Mouse (Mus musculus): ENCODE results near the gene Rae1. TPM values are rescaled to one million over a fixed set of nuclear protein-coding genes. Genes with fewer than 3 reads are reported as not detected.

Rae1 gene
- polyA plus RNA-seq (2015; fragmentation: Nextera tagmentation; extraction: Ambion mirVana) = 115 and 118 TPM in 2 replicates

- peaks cover 19% of the 10 kb centered on the region for H3K36me3 ChIP-seq (ENCODE audit: control insufficient read depth, insufficient read depth, low read length)
- H3K4me2 ChIP-seq (ENCODE audit: low read length) = peak within 1 kb of the TSS; percentile 91
- no peaks in the 10 kb centered on the region for H3K27me3 ChIP-seq (ENCODE audit: control insufficient read depth, insufficient read depth, low read depth, low read length)
- H3K9ac ChIP-seq (ENCODE audit: low read depth, low read length) = peak within 1 kb of the TSS; percentile 93
- peak within 1 kb of the TSS; percentile 86 for H3K27ac ChIP-seq (ENCODE audit: low read length)
- peaks cover 15% of the 10 kb centered on the region for H3K4me1 ChIP-seq (ENCODE audit: control insufficient read depth, insufficient read depth, low read length)
- peak within 1 kb of the TSS; percentile 81 for H3K4me3 ChIP-seq (ENCODE audit: low read depth, low read length)
- no peaks in the 10 kb centered on the region for H3K9me3 ChIP-seq (replicated peaks; ENCODE audit: control insufficient read depth, low read length, poor library complexity, severe bottlenecking)
- peak; percentile 96 for ATAC-seq
- WGBS = under 1% methylated on average over 45 of the region's 45 CpGs
Measured at GRCm38 (mm10) chr2:172999630-173000284, at the start of gene Rae1. Rae1 (plus strand) TSS chr2:173000117.

- H3K9ac ChIP-seq (ENCODE audit: low read depth, low read length) = no peak overlapping the region
- no peak overlapping the region for H3K27ac ChIP-seq (ENCODE audit: low read length)
- H3K4me3 ChIP-seq (ENCODE audit: low read depth, low read length) = no peak overlapping the region
- H3K27me3 ChIP-seq (ENCODE audit: control insufficient read depth, insufficient read depth, low read depth, low read length) = no peaks in the 10 kb centered on the region
- no peak for ATAC-seq
- peaks cover 5% of the 10 kb centered on the region; the same call in 1 of the 2 replicates for H3K4me1 ChIP-seq (ENCODE audit: control insufficient read depth, insufficient read depth, low read length)
- no peak overlapping the region for H3K4me2 ChIP-seq (ENCODE audit: low read length)
- H3K36me3 ChIP-seq (ENCODE audit: control insufficient read depth, insufficient read depth, low read length) = no peaks in the 10 kb centered on the region
- no peaks in the 10 kb centered on the region for H3K9me3 ChIP-seq (replicated peaks; ENCODE audit: control insufficient read depth, low read length, poor library complexity, severe bottlenecking)
- WGBS = 58% methylated on average over 9 of the region's 9 CpGs
Measured at GRCm38 (mm10) chr2:172950119-172950676, 49.7 kb upstream of the Rae1 start.

GRCm38 (mm10) chr2:172950722-172951121, 49.2 kb upstream of the Rae1 start:
- peaks cover 5% of the 10 kb centered on the region; the same call in 1 of the 2 replicates for H3K4me1 ChIP-seq (ENCODE audit: control insufficient read depth, insufficient read depth, low read length)
- no peaks in the 10 kb centered on the region; the same call in 1 of the 2 replicates for H3K9me3 ChIP-seq (replicated peaks; ENCODE audit: control insufficient read depth, low read length, poor library complexity, severe bottlenecking)
- ATAC-seq = no peak
- no peaks in the 10 kb centered on the region for H3K27me3 ChIP-seq (ENCODE audit: control insufficient read depth, insufficient read depth, low read depth, low read length)
- no peaks in the 10 kb centered on the region for H3K36me3 ChIP-seq (ENCODE audit: control insufficient read depth, insufficient read depth, low read length)
- H3K27ac ChIP-seq (ENCODE audit: low read length) = no peak overlapping the region
- no peak overlapping the region for H3K4me2 ChIP-seq (ENCODE audit: low read length)
- whole genome bisulfite sequencing = 26% methylated on average over 11 of the region's 11 CpGs
- no peak overlapping the region for H3K9ac ChIP-seq (ENCODE audit: low read depth, low read length)
- H3K4me3 ChIP-seq (ENCODE audit: low read depth, low read length) = no peak overlapping the region

- peaks cover 5% of the 10 kb centered on the region; the same call in 1 of the 2 replicates for H3K4me1 ChIP-seq (ENCODE audit: control insufficient read depth, insufficient read depth, low read length)
- H3K36me3 ChIP-seq (ENCODE audit: control insufficient read depth, insufficient read depth, low read length) = no peaks in the 10 kb centered on the region
- WGBS = 88% methylated on average over 2 of the region's 2 CpGs
- no peak overlapping the region for H3K9ac ChIP-seq (ENCODE audit: low read depth, low read length)
- no peaks in the 10 kb centered on the region for H3K27me3 ChIP-seq (ENCODE audit: control insufficient read depth, insufficient read depth, low read depth, low read length)
- no peak overlapping the region for H3K27ac ChIP-seq (ENCODE audit: low read length)
- no peak overlapping the region for H3K4me2 ChIP-seq (ENCODE audit: low read length)
- no peak overlapping the region for H3K4me3 ChIP-seq (ENCODE audit: low read depth, low read length)
- H3K9me3 ChIP-seq (replicated peaks; ENCODE audit: control insufficient read depth, low read length, poor library complexity, severe bottlenecking) = peaks cover 5% of the 10 kb centered on the region; the same call in 1 of the 2 replicates
- no peak for ATAC-seq
Measured at GRCm38 (mm10) chr2:172951976-172952375, 47.9 kb upstream of the Rae1 start.

GRCm38 (mm10) chr2:172958579-172958978, 41.3 kb upstream of the Rae1 start:
- no peaks in the 10 kb centered on the region; the same call in 1 of the 2 replicates for H3K4me1 ChIP-seq (ENCODE audit: control insufficient read depth, insufficient read depth, low read length)
- H3K27ac ChIP-seq (ENCODE audit: low read length) = no peak overlapping the region
- 0 out of 2 replicates have a peak, but pooled peaks have one; percentile 56 for ATAC-seq
- no peak overlapping the region for H3K9ac ChIP-seq (ENCODE audit: low read depth, low read length)
- no peak overlapping the region for H3K4me2 ChIP-seq (ENCODE audit: low read length)
- no peak overlapping the region for H3K4me3 ChIP-seq (ENCODE audit: low read depth, low read length)
- no peaks in the 10 kb centered on the region for H3K36me3 ChIP-seq (ENCODE audit: control insufficient read depth, insufficient read depth, low read length)
- peaks cover 5% of the 10 kb centered on the region; the same call in 1 of the 2 replicates for H3K9me3 ChIP-seq (replicated peaks; ENCODE audit: control insufficient read depth, low read length, poor library complexity, severe bottlenecking)
- no peaks in the 10 kb centered on the region for H3K27me3 ChIP-seq (ENCODE audit: control insufficient read depth, insufficient read depth, low read depth, low read length)
- WGBS = 7% methylated on average over 5 of the region's 5 CpGs

GRCm38 (mm10) chr2:172959006-172959768, 40.7 kb upstream of the Rae1 start:
- Histone ChIP-seq H3K27me3 (ENCODE audit: control insufficient read depth, insufficient read depth, low read depth, low read length) (no peaks in the 10 kb centered on the region), H3K9ac (ENCODE audit: low read depth, low read length) (no peak overlapping the region), H3K4me3 (ENCODE audit: low read depth, low read length) (no peak overlapping the region), H3K4me1 (ENCODE audit: control insufficient read depth, insufficient read depth, low read length) (no peaks in the 10 kb centered on the region; the same call in 1 of the 2 replicates), H3K9me3 (replicated peaks; ENCODE audit: control insufficient read depth, low read length, poor library complexity, severe bottlenecking) (peaks cover 5% of the 10 kb centered on the region; the same call in 1 of the 2 replicates), H3K36me3 (ENCODE audit: control insufficient read depth, insufficient read depth, low read length) (no peaks in the 10 kb centered on the region), H3K4me2 (ENCODE audit: low read length) (no peak overlapping the region), H3K27ac (ENCODE audit: low read length) (no peak overlapping the region)
- 51% methylated on average over 13 of the region's 13 CpGs for WGBS
- ATAC-seq = no peak

GRCm38 (mm10) chr2:172960350-172960749, 39.6 kb upstream of the Rae1 start:
- ATAC-seq = no peak
- Histone ChIP-seq H3K4me1 (ENCODE audit: control insufficient read depth, insufficient read depth, low read length) (no peaks in the 10 kb centered on the region; the same call in 1 of the 2 replicates), H3K9me3 (replicated peaks; ENCODE audit: control insufficient read depth, low read length, poor library complexity, severe bottlenecking) (peaks cover 5% of the 10 kb centered on the region; the same call in 1 of the 2 replicates), H3K4me3 (ENCODE audit: low read depth, low read length) (no peak overlapping the region), H3K27ac (ENCODE audit: low read length) (no peak overlapping the region), H3K9ac (ENCODE audit: low read depth, low read length) (no peak overlapping the region), H3K27me3 (ENCODE audit: control insufficient read depth, insufficient read depth, low read depth, low read length) (no peaks in the 10 kb centered on the region), H3K36me3 (ENCODE audit: control insufficient read depth, insufficient read depth, low read length) (no peaks in the 10 kb centered on the region), H3K4me2 (ENCODE audit: low read length) (no peak overlapping the region)
- WGBS = 91% methylated on average over 3 of the region's 3 CpGs

- H3K4me1 ChIP-seq (ENCODE audit: control insufficient read depth, insufficient read depth, low read length) = no peaks in the 10 kb centered on the region; the same call in 1 of the 2 replicates
- H3K27ac ChIP-seq (ENCODE audit: low read length) = no peak overlapping the region
- H3K36me3 ChIP-seq (ENCODE audit: control insufficient read depth, insufficient read depth, low read length) = no peaks in the 10 kb centered on the region
- H3K9ac ChIP-seq (ENCODE audit: low read depth, low read length) = no peak overlapping the region
- H3K4me3 ChIP-seq (ENCODE audit: low read depth, low read length) = no peak overlapping the region
- 0 out of 2 replicates have a peak, but pooled peaks cover 1% of the 10 kb centered on the region for H3K9me3 ChIP-seq (replicated peaks; ENCODE audit: control insufficient read depth, low read length, poor library complexity, severe bottlenecking)
- H3K27me3 ChIP-seq (ENCODE audit: control insufficient read depth, insufficient read depth, low read depth, low read length) = no peaks in the 10 kb centered on the region
- H3K4me2 ChIP-seq (ENCODE audit: low read length) = no peak overlapping the region
- WGBS = 35% methylated on average over 6 of the region's 6 CpGs
- ATAC-seq = no peak
Measured at GRCm38 (mm10) chr2:172961211-172961610, 38.7 kb upstream of the Rae1 start.

Data from midbrain, embryonic 16.5 days (tissue).